Mouse (Mus musculus): ENCODE results near the gene Bsg.

- TF ChIP-seq POLR2A (IDR thresholded peaks at IDR 0.05; ENCODE audit: insufficient read depth, low read depth, low read length) (no peak), CTCF (IDR thresholded peaks at IDR 0.05; ENCODE audit: insufficient read depth, low read depth, low read length) (no peak)
Observed at GRCm38 (mm10) chr10:79709307-79709706, 5.0 kb downstream of the Bsg start.

Measured in olfactory bulb, adult 2 months (tissue).